Mouse (Mus musculus) liver, embryonic 13.5 days (tissue): ENCODE data around the gene Myadml2. TPM values are rescaled to one million over a fixed set of nuclear protein-coding genes. Genes with fewer than 3 reads are reported as not detected.

Experiments used
- ATAC-seq: fragments of 200-750 bp; cut with Nextera tagmentation; 2 replicates; pipeline ENCODE4 v1.8.0; 2017; ENCODE audit warnings: low read depth, mild to moderate bottlenecking, moderate number of reproducible peaks, moderate library complexity
- DNase-seq: peaks from one replicate; pipeline ENCODE4 v3.0.0; 2022
- H3K27ac ChIP-seq: fragments of 300-500 bp; sonication (generic); 2 replicates; pipeline ENCODE4 v1.5.1; 2015; ENCODE audit warnings: moderate library complexity, mild to moderate bottlenecking, inconsistent platforms
- H3K27me3 ChIP-seq: fragments of 300-500 bp; sonication (generic); 2 replicates; pipeline ENCODE4 v1.6.1; 2015; ENCODE audit warnings: mild to moderate bottlenecking, inconsistent platforms
- H3K36me3 ChIP-seq: fragments of 300-500 bp; sonication (generic); 2 replicates; pipeline ENCODE4 v1.6.1; 2015; ENCODE audit warnings: mild to moderate bottlenecking, inconsistent platforms
- H3K4me1 ChIP-seq: fragments of 300-500 bp; sonication (generic); replicated peaks from 2 replicates; pipeline ENCODE4 v1.6.1; 2015; ENCODE audit warnings: inconsistent platforms
- H3K4me2 ChIP-seq: fragments of 300-500 bp; sonication (generic); 2 replicates; pipeline ENCODE4 v1.6.1; 2015; ENCODE audit warnings: inconsistent platforms, mild to moderate bottlenecking, moderate library complexity
- H3K4me3 ChIP-seq: fragments of 300-500 bp; sonication (generic); replicated peaks from 2 replicates; pipeline ENCODE4 v1.5.1; 2015; ENCODE audit warnings: mild to moderate bottlenecking, inconsistent platforms
- H3K9ac ChIP-seq: fragments of 300-500 bp; sonication (generic); 2 replicates; pipeline ENCODE4 v1.6.1; 2015; ENCODE audit warnings: mild to moderate bottlenecking, inconsistent platforms
- H3K9me3 ChIP-seq: fragments of 300-500 bp; sonication (generic); replicated peaks from 2 replicates; pipeline ENCODE4 v1.6.1; 2016; ENCODE audit warnings: inconsistent platforms
- WGBS: fragments of 180-500 bp; shearing (Covaris S2); methylation state at CpG from one replicate; pipeline ENCODE4 v1.1.7; 2015; ENCODE audit not compliant: insufficient replicate concordance; 5-methylcytosine and 5-hydroxymethylcytosine counted together
- polyA plus RNA-seq: library from polyadenylated mRNA; unstranded; fragments of >200 nt; fragmentation: Nextera tagmentation; extraction: Ambion mirVana; gene quantifications from 2 replicates; pipeline ENCODE4 v1.2.1, GENCODE M21; 2015

The Myadml2 gene
- polyA plus RNA-seq, 1 experiment from 2014 or later: not detected

DNA sequence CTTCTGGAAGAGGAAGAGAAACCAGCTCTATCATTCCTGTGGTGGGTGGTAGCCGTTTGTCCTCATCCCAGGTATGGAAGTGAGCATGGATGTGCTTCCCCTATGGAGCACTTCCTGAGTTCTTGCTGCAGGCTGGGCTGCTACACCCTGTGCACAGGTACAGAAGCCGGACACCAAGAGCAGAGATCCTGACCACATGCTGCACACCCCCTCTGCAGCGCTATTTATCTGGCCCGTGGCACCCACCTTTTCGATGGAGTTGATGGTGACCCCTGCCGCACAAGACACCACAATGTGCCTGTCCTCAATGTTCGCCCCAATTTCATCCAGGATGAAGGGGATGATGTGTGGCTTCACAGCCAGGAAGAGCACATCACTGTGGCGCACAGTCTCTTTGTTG lies 6.1 kb downstream of the Myadml2 start:
- Histone ChIP-seq H3K4me2 (no peak overlapping the region), H3K36me3 (no peaks in the 10 kb centered on the region), H3K4me1 (peaks cover 24% of the 10 kb centered on the region), H3K9ac (0 out of 2 replicates have a peak overlapping the region, but pooled peaks have one; percentile 74), H3K4me3 (no peak overlapping the region), H3K9me3 (no peaks in the 10 kb centered on the region), H3K27ac (no peak overlapping the region), H3K27me3 (peaks cover 27% of the 10 kb centered on the region)
- no peak for DNase-seq
- WGBS: 73% methylated on average over 8 of the region's 8 CpGs
- no peak for ATAC-seq

DNA sequence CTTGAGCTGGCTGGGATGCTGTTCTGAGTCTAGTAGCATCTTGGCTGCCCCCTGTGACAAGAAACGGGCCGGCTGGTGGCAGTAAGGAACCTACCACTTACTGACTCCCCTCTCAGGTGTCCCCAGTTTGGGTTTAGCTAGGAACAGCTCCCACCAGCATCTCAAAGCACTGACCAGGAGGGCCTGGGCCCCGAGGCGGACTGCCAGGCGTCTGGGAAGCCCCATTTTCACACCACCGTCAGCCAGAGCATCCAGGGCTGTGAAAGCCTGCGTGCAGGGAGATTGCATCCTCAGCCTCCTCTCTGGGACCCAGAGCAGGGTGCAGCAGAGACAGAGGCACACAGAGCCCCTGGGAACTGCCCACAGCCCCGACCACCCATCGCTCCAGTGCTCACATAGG lies 6.7 kb downstream of the Myadml2 start:
- Histone ChIP-seq H3K4me3 (no peak overlapping the region), H3K4me2 (no peak overlapping the region), H3K27me3 (peaks cover 25% of the 10 kb centered on the region), H3K36me3 (no peaks in the 10 kb centered on the region), H3K27ac (no peak overlapping the region), H3K4me1 (peaks cover 24% of the 10 kb centered on the region), H3K9ac (no peak overlapping the region), H3K9me3 (no peaks in the 10 kb centered on the region)
- DNase-seq: no peak
- ATAC-seq: no peak
- whole genome bisulfite sequencing: 60% methylated on average over 9 of the region's 9 CpGs

DNA sequence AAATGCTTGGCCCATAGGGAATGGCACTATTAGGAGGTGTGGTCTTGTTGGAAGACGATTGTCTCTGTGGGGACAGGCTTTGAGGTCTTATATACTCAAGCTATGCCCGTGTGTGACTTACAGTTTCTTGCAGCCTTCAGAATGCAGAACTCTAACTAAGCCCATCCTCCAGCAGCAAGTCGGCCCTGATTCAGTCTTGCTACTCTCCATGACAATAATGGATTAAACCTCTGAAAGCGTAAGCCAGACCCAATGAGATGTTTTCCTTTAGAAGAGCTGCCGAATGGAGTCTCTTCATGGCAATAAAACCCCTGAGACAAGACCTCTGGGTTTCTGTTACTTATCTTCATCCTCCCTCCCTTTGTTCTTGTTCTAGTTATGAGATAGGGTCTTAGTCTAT lies 13.1 kb downstream of the Myadml2 start:
- Histone ChIP-seq H3K4me3 (peak overlapping the region; percentile 91; the same call in 1 of the 2 replicates), H3K27me3 (peaks cover 3% of the 10 kb centered on the region; the same call in 1 of the 2 replicates), H3K36me3 (no peaks in the 10 kb centered on the region), H3K27ac (peak overlapping the region; percentile 100; the same call in 1 of the 2 replicates), H3K4me1 (peaks cover 47% of the 10 kb centered on the region), H3K4me2 (peak overlapping the region; percentile 85), H3K9me3 (no peaks in the 10 kb centered on the region), H3K9ac (0 out of 2 replicates have a peak overlapping the region, but pooled peaks have one; percentile 99)
- no peak for ATAC-seq
- 84% methylated on average over 5 of the region's 5 CpGs for WGBS
- no peak for DNase-seq

DNA sequence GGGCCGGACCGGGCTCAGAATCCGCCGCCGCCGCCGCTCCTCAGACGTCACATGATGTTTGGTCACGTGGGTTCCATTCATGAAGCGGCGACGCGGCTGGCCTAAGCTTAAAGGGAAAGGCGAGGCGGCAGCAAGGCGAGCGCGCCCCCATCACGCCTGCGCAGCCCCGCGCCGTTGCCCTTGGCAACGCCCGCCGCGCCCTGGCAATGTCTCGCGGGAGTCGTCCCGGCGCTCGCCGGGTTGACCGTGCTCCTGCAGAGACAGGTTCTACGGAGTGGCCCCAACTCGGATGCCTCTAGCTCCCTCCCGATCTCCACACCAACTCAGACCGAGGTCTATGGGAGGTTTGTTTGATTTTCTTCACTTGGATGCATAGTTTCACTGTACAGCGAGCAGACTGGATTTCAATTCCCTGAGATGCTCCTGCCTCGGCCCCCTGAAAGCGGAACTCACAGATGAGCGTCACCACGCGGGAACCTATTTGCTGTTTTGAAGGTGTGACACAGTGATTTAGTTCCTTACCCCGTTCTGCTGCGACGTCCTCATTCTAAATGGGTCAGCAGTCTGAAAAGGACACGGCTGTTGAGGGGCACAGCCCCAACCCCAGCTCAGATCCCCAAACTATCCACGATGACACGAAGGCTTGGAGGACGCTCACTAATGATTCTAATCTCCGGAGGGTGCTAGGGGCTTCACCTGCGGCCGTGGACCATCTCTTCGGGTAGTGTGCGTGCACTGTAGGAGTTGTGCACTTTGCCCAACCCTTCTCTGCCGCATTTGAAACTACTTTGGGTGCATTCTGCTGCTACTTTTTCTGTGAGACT lies 14.2 kb downstream of the Myadml2 start, which contains the start of gene Mafg:
Gene Mafg, minus strand, starts transcription at position 81 of the 824 bp plus-strand sequence.
- Histone ChIP-seq H3K9ac (peak within 1 kb of the TSS; percentile 99), H3K4me2 (peak within 1 kb of the TSS; percentile 85), H3K4me1 (peaks cover 58% of the 10 kb centered on the region), H3K9me3 (no peaks in the 10 kb centered on the region), H3K36me3 (peaks cover 10% of the 10 kb centered on the region), H3K27ac (peak within 1 kb of the TSS; percentile 100), H3K4me3 (peak within 1 kb of the TSS; percentile 91), H3K27me3 (no peaks in the 10 kb centered on the region)
- 8% methylated on average over 58 of the region's 58 CpGs for WGBS
- DNase-seq: peak; percentile 92
- ATAC-seq: peak; percentile 73

DNA sequence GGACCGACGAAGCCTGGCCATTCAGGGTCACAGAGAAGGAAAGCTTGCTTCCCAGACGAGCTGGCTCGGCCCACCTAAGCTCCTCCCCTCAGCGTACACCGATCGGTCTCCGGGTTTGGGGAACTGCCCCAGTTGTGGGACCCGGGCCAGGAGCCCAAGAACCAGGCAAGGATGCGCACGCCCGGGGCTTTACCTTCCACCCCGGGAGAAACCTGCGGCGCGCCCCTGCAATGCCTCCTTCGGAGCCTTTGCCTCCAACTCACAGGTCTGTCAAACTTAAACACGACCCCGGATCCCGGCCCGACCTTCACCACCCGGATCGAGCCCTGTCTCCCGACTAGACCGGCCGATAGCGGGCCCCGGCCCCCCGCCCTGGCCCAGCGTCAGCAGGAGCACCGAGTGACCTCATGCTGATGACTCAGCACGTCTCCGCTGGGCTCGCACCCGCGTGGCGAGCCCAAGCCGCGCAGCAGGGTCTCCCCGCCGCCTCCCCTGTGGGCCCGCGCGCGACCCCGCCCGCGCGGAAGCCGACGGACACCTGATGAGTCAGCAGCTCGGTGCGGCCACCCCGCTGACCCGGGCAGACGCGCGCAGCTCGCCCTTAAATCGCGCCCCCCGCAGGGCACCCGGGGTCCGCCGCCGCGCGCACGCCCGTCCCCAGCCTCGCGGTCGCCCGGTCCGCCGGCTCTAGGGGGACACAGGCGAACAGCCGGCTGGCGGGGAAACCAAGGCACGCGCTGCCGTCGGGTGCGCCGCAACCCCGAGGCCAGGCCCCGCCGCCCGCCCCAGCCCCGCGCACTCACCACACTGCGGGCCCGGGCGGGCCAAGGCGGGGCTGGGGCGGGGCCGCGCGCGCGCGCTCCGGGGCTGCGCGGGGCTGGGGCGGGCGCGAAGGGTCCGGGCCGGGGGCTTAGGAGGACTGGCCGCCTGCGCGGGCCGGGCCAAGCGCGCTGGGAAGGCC lies 15.1 kb downstream of the Myadml2 start:
- Histone ChIP-seq H3K27ac (peak overlapping the region; percentile 100), H3K4me3 (peak overlapping the region; percentile 91), H3K4me1 (peaks cover 65% of the 10 kb centered on the region), H3K9me3 (no peaks in the 10 kb centered on the region), H3K9ac (peak overlapping the region; percentile 99), H3K36me3 (peaks cover 15% of the 10 kb centered on the region), H3K4me2 (peak overlapping the region; percentile 85), H3K27me3 (no peaks in the 10 kb centered on the region)
- under 1% methylated on average over 102 of the region's 116 CpGs for WGBS
- peak; percentile 78 for DNase-seq
- peak; percentile 75 for ATAC-seq

DNA sequence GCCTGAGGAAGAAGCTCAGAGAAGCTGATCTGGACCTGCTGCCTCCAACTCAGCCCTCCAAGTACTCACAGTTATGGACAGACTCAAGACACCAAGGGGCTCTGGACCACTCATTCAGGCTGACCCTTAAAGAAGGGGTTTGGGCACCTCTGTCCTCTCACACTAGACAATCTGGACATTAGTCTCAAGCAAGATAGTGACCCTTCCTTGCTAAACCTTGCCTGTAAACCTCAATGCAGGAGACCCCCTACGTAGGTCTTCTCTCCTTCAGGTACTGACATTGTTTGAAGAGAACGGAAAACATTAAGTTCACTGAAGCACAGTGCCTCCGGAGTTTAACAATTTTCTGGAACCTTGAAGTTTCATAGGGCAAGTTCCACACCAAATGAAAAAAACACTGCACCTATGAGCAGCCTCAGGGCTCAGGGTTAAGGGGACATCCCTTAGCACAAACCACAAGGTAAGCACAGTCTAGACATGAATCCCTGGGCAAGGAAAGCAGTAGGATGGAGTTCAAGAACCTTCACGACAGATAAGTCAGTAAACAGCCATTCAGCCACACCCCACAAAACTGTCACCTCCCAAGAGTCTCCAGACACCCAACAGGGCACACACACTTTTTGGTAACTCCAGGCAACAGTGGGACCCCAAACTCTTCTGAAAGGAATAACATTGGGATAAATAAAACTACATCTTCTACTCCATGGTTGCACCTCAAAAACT lies 16.1 kb downstream of the Myadml2 start:
- H3K9ac ChIP-seq: peak overlapping the region; percentile 99
- peak overlapping the region; percentile 100 for H3K27ac ChIP-seq
- peak overlapping the region; percentile 85 for H3K4me2 ChIP-seq
- peak; percentile 53 for DNase-seq
- peaks cover 75% of the 10 kb centered on the region for H3K4me1 ChIP-seq
- peak overlapping the region; percentile 91 for H3K4me3 ChIP-seq
- peaks cover 25% of the 10 kb centered on the region for H3K36me3 ChIP-seq
- H3K9me3 ChIP-seq: no peaks in the 10 kb centered on the region
- peak; percentile 36 for ATAC-seq
- 36% methylated on average over 4 of the region's 4 CpGs for WGBS
- H3K27me3 ChIP-seq: no peaks in the 10 kb centered on the region

DNA sequence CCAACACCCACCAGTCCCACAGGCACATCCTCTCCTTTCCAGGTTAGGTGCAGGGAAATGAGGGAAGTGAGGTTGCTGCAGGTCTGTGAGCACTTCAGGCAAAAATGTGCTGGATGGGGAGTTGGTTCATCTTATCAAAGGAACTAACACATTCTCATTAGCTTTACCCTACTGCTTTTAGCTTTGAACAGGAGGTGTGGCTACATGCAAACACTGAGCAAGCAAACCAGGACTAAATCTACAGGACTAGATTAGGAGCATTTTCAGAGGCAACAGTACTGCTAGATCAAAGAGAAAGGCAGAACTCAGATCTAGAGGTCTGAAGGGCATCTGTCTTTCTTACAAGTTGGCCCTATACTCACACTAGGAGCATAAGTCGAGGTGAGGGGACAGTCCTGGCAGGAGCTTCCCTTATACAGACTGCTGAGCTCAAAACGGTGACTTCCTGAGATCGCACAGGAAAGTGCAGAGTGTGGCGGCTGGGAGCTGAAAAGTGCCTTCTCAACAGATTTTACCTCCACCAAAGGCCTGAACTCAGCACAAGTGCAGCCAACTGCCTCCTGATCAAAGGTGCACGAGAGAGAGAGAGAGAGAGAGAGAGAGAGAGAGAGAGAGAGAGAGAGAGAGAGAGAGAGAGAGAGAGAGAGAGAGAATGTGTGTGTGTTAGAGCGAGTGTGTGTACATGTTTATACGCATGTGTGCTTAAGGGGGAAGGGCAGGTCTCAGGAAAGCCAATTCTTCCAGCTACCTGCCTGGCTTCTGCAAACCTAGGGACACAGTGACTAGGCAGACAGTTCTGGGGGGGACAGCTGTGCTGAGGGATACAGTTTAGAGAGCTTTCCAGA lies 16.9 kb downstream of the Myadml2 start:
- ATAC-seq (no peak), DNase-seq (no peak)
- peaks cover 33% of the 10 kb centered on the region for H3K36me3 ChIP-seq
- no peaks in the 10 kb centered on the region for H3K27me3 ChIP-seq
- peaks cover 81% of the 10 kb centered on the region for H3K4me1 ChIP-seq
- peak overlapping the region; percentile 99 for H3K9ac ChIP-seq
- H3K4me2 ChIP-seq: peak overlapping the region; percentile 85
- peak overlapping the region; percentile 91 for H3K4me3 ChIP-seq
- 11% methylated on average over 7 of the region's 7 CpGs for WGBS
- peak overlapping the region; percentile 100 for H3K27ac ChIP-seq
- H3K9me3 ChIP-seq: no peaks in the 10 kb centered on the region

DNA sequence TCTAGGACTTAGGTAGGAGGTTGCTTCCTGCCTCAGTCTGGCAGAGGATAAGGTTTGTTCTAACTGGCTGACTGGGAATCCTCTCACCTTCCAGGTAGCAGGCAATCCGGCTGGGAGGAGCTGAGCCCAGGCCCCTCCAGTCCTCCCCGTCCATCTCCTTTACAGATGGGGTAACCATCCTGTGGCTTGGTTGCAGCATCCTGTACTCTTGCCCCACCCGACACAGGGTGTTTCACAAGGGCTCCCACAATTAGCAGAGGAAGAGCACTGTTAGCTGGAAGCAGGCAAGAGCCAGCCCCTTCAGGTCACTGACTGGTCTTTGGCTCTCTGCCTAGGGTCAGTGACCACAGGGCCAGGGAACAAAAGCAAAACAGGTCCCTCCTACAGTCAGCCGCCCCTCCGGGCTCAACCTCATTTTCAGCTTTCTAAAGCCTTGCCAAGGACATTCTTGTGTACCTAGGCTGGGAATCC lies 17.5 kb downstream of the Myadml2 start:
- ATAC-seq (peak; percentile 34), DNase-seq (peak; percentile 49)
- peak overlapping the region; percentile 85 for H3K4me2 ChIP-seq
- peak overlapping the region; percentile 91 for H3K4me3 ChIP-seq
- peak overlapping the region; percentile 100 for H3K27ac ChIP-seq
- H3K36me3 ChIP-seq: peaks cover 34% of the 10 kb centered on the region
- H3K9ac ChIP-seq: peak overlapping the region; percentile 99
- no peaks in the 10 kb centered on the region for H3K27me3 ChIP-seq
- no peaks in the 10 kb centered on the region for H3K9me3 ChIP-seq
- peaks cover 85% of the 10 kb centered on the region for H3K4me1 ChIP-seq
- WGBS: 20% methylated on average over 5 of the region's 5 CpGs

DNA sequence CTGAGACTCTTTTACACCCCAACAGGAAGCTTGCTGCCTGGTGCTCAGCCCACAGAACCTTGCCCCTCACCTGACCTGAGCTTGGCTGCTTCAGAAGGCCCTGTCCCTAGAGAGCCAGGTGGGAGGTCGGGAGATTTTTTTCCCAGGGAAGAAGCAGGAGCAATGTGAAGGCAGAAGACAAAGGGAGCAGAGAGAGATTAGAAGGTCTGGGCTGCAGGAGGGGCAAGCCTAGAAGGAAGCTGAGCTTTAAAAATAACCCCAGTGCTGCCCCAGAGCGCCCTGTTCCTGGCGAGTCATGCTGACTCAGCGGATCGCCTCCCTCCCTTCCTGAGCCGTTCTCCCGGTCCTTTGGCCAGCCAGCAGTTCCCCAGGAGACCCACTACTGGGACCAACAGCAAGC lies 18.0 kb downstream of the Myadml2 start:
- peak; percentile 61 for ATAC-seq
- H3K27me3 ChIP-seq: no peaks in the 10 kb centered on the region
- H3K4me1 ChIP-seq: peaks cover 86% of the 10 kb centered on the region
- 4% methylated on average over 7 of the region's 7 CpGs for WGBS
- H3K9me3 ChIP-seq: no peaks in the 10 kb centered on the region
- H3K4me3 ChIP-seq: peak overlapping the region; percentile 91
- peak overlapping the region; percentile 99 for H3K9ac ChIP-seq
- H3K27ac ChIP-seq: peak overlapping the region; percentile 100
- H3K4me2 ChIP-seq: peak overlapping the region; percentile 85
- DNase-seq: peak; percentile 82
- peaks cover 34% of the 10 kb centered on the region for H3K36me3 ChIP-seq

DNA sequence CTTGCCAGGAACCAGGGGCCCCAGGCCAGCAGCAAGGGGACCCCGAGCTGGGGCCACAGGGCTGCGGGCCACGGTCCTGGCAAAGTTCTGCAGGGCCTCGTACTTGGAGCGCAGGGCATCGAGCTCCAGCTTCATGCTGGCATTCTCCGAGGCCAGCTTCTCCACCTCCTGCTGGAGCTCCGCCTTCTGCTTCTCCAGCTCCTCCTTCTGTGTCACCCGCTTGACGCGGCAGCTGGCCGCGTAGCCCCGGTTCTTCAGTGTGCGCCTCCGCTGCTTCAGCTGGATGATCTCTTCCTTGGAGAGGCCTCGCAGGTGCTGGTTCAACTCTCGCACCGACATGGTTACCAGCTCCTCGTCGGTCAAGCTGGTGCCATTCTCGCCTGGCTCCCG lies 18.6 kb downstream of the Myadml2 start:
- Histone ChIP-seq H3K4me2 (peak overlapping the region; percentile 85), H3K27me3 (no peaks in the 10 kb centered on the region), H3K9ac (peak overlapping the region; percentile 99), H3K36me3 (peaks cover 34% of the 10 kb centered on the region), H3K4me3 (peak overlapping the region; percentile 91), H3K9me3 (no peaks in the 10 kb centered on the region), H3K4me1 (peaks cover 80% of the 10 kb centered on the region), H3K27ac (peak overlapping the region; percentile 100)
- DNase-seq: peak; percentile 70
- WGBS: 40% methylated on average over 23 of the region's 23 CpGs
- 0 out of 2 replicates have a peak, but pooled peaks have one; percentile 8 for ATAC-seq
